Mouse (Mus musculus) liver, postnatal 0 days (tissue): ENCODE data around the gene Atp5b. TPM values are rescaled to one million over a fixed set of nuclear protein-coding genes. Genes with fewer than 3 reads are reported as not detected.

ENCODE experiments used
- ATAC-seq: fragments of 200-750 bp; cut with Nextera tagmentation; 2 replicates; pipeline ENCODE4 v1.8.0; 2017; ENCODE audit warnings: mild to moderate bottlenecking, moderate library complexity
- DNase-seq: peaks from one replicate; pipeline ENCODE4 v3.0.0-alpha.2; 2016
- H3K27ac ChIP-seq: fragments of 300-500 bp; sonication (generic); 2 replicates; pipeline ENCODE4 v1.5.1; 2014; ENCODE audit warnings: antibody characterized with exemption, moderate library complexity, mild to moderate bottlenecking, low read depth
- H3K27me3 ChIP-seq: fragments of 300-500 bp; sonication (generic); 2 replicates; pipeline ENCODE4 v1.6.1; 2014; ENCODE audit warnings: low read length, control low read depth, mixed read lengths; ENCODE audit not compliant: insufficient read depth
- H3K36me3 ChIP-seq: fragments of 300-500 bp; sonication (generic); replicated peaks from 2 replicates; pipeline ENCODE4 v1.6.1; 2014; ENCODE audit warnings: mild to moderate bottlenecking, control low read depth, low read length, moderate library complexity, mixed read lengths; ENCODE audit not compliant: insufficient read depth
- H3K4me1 ChIP-seq: fragments of 300-500 bp; sonication (generic); 2 replicates; pipeline ENCODE4 v1.6.1; 2014; ENCODE audit warnings: antibody characterized with exemption, mild to moderate bottlenecking, control low read depth; ENCODE audit not compliant: insufficient read depth
- H3K4me2 ChIP-seq: fragments of 300-500 bp; sonication (generic); 2 replicates; pipeline ENCODE4 v1.6.1; 2014; ENCODE audit warnings: low read depth, mild to moderate bottlenecking, low read length, moderate library complexity, mixed read lengths
- H3K4me3 ChIP-seq: fragments of 300-500 bp; sonication (generic); 2 replicates; pipeline ENCODE4 v1.5.1; 2014; ENCODE audit warnings: low read depth, low read length
- H3K9ac ChIP-seq: fragments of 300-500 bp; sonication (generic); replicated peaks from 2 replicates; pipeline ENCODE4 v1.6.1; 2014; ENCODE audit warnings: mild to moderate bottlenecking, moderate library complexity
- H3K9me3 ChIP-seq: fragments of 300-500 bp; sonication (generic); 2 replicates; pipeline ENCODE4 v1.6.1; 2016; ENCODE audit warnings: mild to moderate bottlenecking, control low read depth, low read length, mixed read lengths
- CTCF ChIP-seq: sonication (generic); IDR thresholded peaks from 2 replicates; pipeline ENCODE4 v1.5.1; 2016; ENCODE audit warnings: antibody characterized with exemption, low read depth
- EP300 ChIP-seq: IDR thresholded peaks from 2 replicates; pipeline ENCODE4 v1.6.1; 2016; ENCODE audit warnings: antibody characterized with exemption, low read depth, mild to moderate bottlenecking
- WGBS: fragments of 180-500 bp; shearing (Covaris S2); extraction: QIAGEN DNeasy Blood & Tissue Kit; methylation state at CpG from one replicate; pipeline ENCODE4 v1.1.7; 2014; ENCODE audit not compliant: insufficient replicate concordance; 5-methylcytosine and 5-hydroxymethylcytosine counted together
- polyA plus RNA-seq: library from polyadenylated mRNA; unstranded; fragments of >200 nt; fragmentation: Nextera tagmentation; extraction: Ambion mirVana; gene quantifications from 2 replicates; pipeline ENCODE4 v1.2.1, GENCODE M21; 2015

The Atp5b gene
- polyA plus RNA-seq: 1,808 and 1,865 TPM in 2 replicates

- TF ChIP-seq CTCF: no peak
- peak; percentile 99 for TF ChIP-seq EP300
- Histone ChIP-seq H3K27ac (peak within 1 kb of the TSS; percentile 89), H3K4me2 (peak within 1 kb of the TSS; percentile 94), H3K9ac (peak within 1 kb of the TSS; percentile 94), H3K36me3 (peaks cover 31% of the 10 kb centered on the region), H3K4me1 (peaks cover 15% of the 10 kb centered on the region), H3K27me3 (no peaks in the 10 kb centered on the region), H3K9me3 (no peaks in the 10 kb centered on the region), H3K4me3 (peak within 1 kb of the TSS; percentile 80)
- DNase-seq (peak; percentile 95), ATAC-seq (peak; percentile 97)
- under 1% methylated on average over 34 of the region's 34 CpGs for WGBS
These were observed at the start of gene Atp5b for GRCm38 (mm10) chr10:128082880-128083421. Atp5b (plus strand) TSS chr10:128083273.

- TF ChIP-seq CTCF (no peak), EP300 (no peak)
- DNase-seq: peak; percentile 69
- Histone ChIP-seq H3K4me3 (peak overlapping the region; percentile 78), H3K9me3 (no peaks in the 10 kb centered on the region), H3K4me1 (peaks cover 33% of the 10 kb centered on the region), H3K9ac (peak overlapping the region; percentile 99), H3K27ac (peak overlapping the region; percentile 94), H3K4me2 (peak overlapping the region; percentile 90), H3K36me3 (peaks cover 37% of the 10 kb centered on the region), H3K27me3 (no peaks in the 10 kb centered on the region)
- 3% methylated on average over 10 of the region's 10 CpGs for WGBS
- ATAC-seq: peak; percentile 42
These were observed 46.2 kb upstream of the Atp5b start for GRCm38 (mm10) chr10:128036746-128037425.

- Histone ChIP-seq H3K9ac (0 out of 2 replicates have a peak overlapping the region, but pooled peaks have one; percentile 12), H3K4me3 (0 out of 2 replicates have a peak overlapping the region, but pooled peaks have one; percentile 1), H3K36me3 (peaks cover 40% of the 10 kb centered on the region), H3K4me2 (peak overlapping the region; percentile 90), H3K9me3 (no peaks in the 10 kb centered on the region), H3K27me3 (no peaks in the 10 kb centered on the region), H3K27ac (no peak overlapping the region), H3K4me1 (peaks cover 35% of the 10 kb centered on the region)
- no peak for ATAC-seq
- no peak for TF ChIP-seq CTCF
- no peak for TF ChIP-seq EP300
- WGBS: 71% methylated on average over 3 of the region's 3 CpGs
- no peak for DNase-seq
These were observed 45.2 kb upstream of the Atp5b start for GRCm38 (mm10) chr10:128037921-128038320.

GRCm38 (mm10) chr10:128039167-128039566 is 43.9 kb upstream of the Atp5b start:
- peaks cover 51% of the 10 kb centered on the region for H3K36me3 ChIP-seq
- no peak overlapping the region for H3K27ac ChIP-seq
- ATAC-seq (no peak), DNase-seq (peak; percentile 29)
- peak overlapping the region; percentile 90 for H3K4me2 ChIP-seq
- no peaks in the 10 kb centered on the region for H3K27me3 ChIP-seq
- peaks cover 35% of the 10 kb centered on the region for H3K4me1 ChIP-seq
- no peak overlapping the region for H3K4me3 ChIP-seq
- H3K9ac ChIP-seq: peak overlapping the region; percentile 30
- TF ChIP-seq CTCF: no peak
- TF ChIP-seq EP300: no peak
- H3K9me3 ChIP-seq: no peaks in the 10 kb centered on the region
- 44% methylated on average over 5 of the region's 5 CpGs for WGBS

GRCm38 (mm10) chr10:128039858-128040257 is 43.2 kb upstream of the Atp5b start:
- Histone ChIP-seq H3K4me3 (no peak overlapping the region), H3K36me3 (peaks cover 58% of the 10 kb centered on the region), H3K4me1 (peaks cover 34% of the 10 kb centered on the region), H3K27ac (no peak overlapping the region), H3K9me3 (no peaks in the 10 kb centered on the region), H3K27me3 (no peaks in the 10 kb centered on the region), H3K9ac (peak overlapping the region; percentile 30; the same call in 1 of the 2 replicates), H3K4me2 (no peak overlapping the region)
- DNase-seq (no peak), ATAC-seq (no peak)
- TF ChIP-seq EP300 (no peak), CTCF (no peak)
- 69% methylated on average over 3 of the region's 3 CpGs for WGBS

- TF ChIP-seq CTCF: no peak
- no peak for TF ChIP-seq EP300
- no peak for ATAC-seq
- H3K27me3 ChIP-seq: no peaks in the 10 kb centered on the region
- no peak overlapping the region for H3K9ac ChIP-seq
- peaks cover 61% of the 10 kb centered on the region for H3K36me3 ChIP-seq
- no peaks in the 10 kb centered on the region for H3K9me3 ChIP-seq
- WGBS: 88% methylated on average over 5 of the region's 5 CpGs
- H3K4me3 ChIP-seq: no peak overlapping the region
- H3K4me1 ChIP-seq: peaks cover 33% of the 10 kb centered on the region
- DNase-seq: no peak
- no peak overlapping the region for H3K27ac ChIP-seq
- H3K4me2 ChIP-seq: no peak overlapping the region
These were observed 42.8 kb upstream of the Atp5b start for GRCm38 (mm10) chr10:128040293-128040692.
